Mouse (Mus musculus) forebrain, embryonic 13.5 days (tissue): ENCODE measurements at regions not wholly inside any gene's neighbourhood (a gene's known extent, or its start where the extent isn't known, plus 50 kb on each side); places are given as distances from the start of the nearest gene placed in this dataset.

Experiments used
- ATAC-seq: fragments of 200-750 bp; cut with Nextera tagmentation; 2 replicates; pipeline ENCODE4 v1.8.0; 2017
- H3K27ac ChIP-seq: fragments of 300-500 bp; sonication (generic); 2 replicates; pipeline ENCODE4 v1.5.1; 2015; ENCODE audit warnings: inconsistent platforms, mild to moderate bottlenecking, moderate library complexity
- H3K27me3 ChIP-seq: fragments of 300-500 bp; sonication (generic); 2 replicates; pipeline ENCODE4 v1.6.1; 2015; ENCODE audit warnings: mild to moderate bottlenecking, inconsistent platforms
- H3K36me3 ChIP-seq: fragments of 300-500 bp; sonication (generic); 2 replicates; pipeline ENCODE4 v1.6.1; 2015; ENCODE audit warnings: mild to moderate bottlenecking, inconsistent platforms; ENCODE audit not compliant: poor library complexity, severe bottlenecking
- H3K4me1 ChIP-seq: fragments of 300-500 bp; sonication (generic); 2 replicates; pipeline ENCODE4 v1.6.1; 2015; ENCODE audit warnings: inconsistent platforms
- H3K4me2 ChIP-seq: fragments of 300-500 bp; sonication (generic); 2 replicates; pipeline ENCODE4 v1.6.1; 2015; ENCODE audit warnings: inconsistent platforms, mild to moderate bottlenecking, moderate library complexity
- H3K4me3 ChIP-seq: fragments of 300-500 bp; sonication (generic); 2 replicates; pipeline ENCODE4 v1.5.1; 2015; ENCODE audit warnings: mild to moderate bottlenecking, inconsistent platforms
- H3K9ac ChIP-seq: fragments of 300-500 bp; sonication (generic); 2 replicates; pipeline ENCODE4 v1.6.1; 2015; ENCODE audit warnings: mild to moderate bottlenecking, inconsistent platforms
- H3K9me3 ChIP-seq: fragments of 300-500 bp; sonication (generic); replicated peaks from 2 replicates; pipeline ENCODE4 v1.6.1; 2016; ENCODE audit warnings: inconsistent platforms
- WGBS: fragments of 180-500 bp; shearing (Covaris S2); methylation state at CpG from one replicate; pipeline ENCODE4 v1.1.7; 2015; 5-methylcytosine and 5-hydroxymethylcytosine counted together

DNA sequence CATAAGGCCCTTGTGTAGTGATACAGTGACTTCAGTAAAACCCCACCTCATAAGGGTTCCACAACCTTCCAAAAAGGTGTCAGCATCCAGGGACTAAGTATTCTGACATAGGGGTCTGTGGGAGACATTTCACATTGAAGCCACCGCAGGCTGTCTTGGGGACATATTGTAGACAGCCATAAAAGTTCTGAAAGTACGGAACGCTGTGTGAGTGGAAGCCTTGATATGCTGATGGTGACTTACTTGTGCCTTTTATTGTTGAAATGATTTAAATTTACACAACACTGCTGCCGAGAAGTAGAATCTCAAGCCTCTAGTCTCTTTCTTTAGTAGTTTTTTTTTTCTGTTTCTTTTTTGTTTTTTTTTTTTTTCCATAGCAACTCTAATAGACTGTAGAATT lies 82.5 kb upstream of the Tmtc4 start:
- Histone ChIP-seq H3K9me3 (no peaks in the 10 kb centered on the region), H3K27me3 (no peaks in the 10 kb centered on the region), H3K4me1 (peaks cover 22% of the 10 kb centered on the region), H3K36me3 (no peaks in the 10 kb centered on the region), H3K4me3 (no peak overlapping the region), H3K4me2 (peak overlapping the region; percentile 43; the same call in 1 of the 2 replicates), H3K9ac (no peak overlapping the region), H3K27ac (peak overlapping the region; percentile 70; the same call in 1 of the 2 replicates)
- 81% methylated on average over 4 of the region's 4 CpGs for WGBS
- no peak for ATAC-seq

DNA sequence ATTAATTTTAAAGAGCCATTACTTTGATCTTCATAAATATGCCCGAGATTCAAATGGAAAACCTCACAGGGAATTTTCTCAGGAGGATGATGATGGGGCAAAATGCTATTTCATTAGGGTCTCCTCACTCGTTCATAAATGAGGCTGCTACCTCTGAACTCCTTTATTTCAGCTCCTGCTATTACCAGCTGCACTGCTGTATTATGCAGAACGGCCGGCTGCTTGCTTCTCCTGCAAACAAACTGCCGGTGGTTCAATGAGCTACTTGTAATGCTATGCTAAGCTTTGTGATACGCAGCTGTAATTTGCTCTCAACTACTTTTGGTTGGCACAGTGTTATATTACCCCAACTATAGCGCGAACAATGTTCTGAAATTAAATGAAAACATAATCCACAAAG lies 81.7 kb upstream of the Tmtc4 start:
- Histone ChIP-seq H3K4me3 (no peak overlapping the region), H3K4me2 (peak overlapping the region; percentile 43), H3K27ac (peak overlapping the region; percentile 70), H3K4me1 (peaks cover 22% of the 10 kb centered on the region), H3K9me3 (no peaks in the 10 kb centered on the region), H3K36me3 (no peaks in the 10 kb centered on the region), H3K9ac (no peak overlapping the region), H3K27me3 (no peaks in the 10 kb centered on the region)
- peak; percentile 91 for ATAC-seq
- 5% methylated on average over 8 of the region's 8 CpGs for WGBS

DNA sequence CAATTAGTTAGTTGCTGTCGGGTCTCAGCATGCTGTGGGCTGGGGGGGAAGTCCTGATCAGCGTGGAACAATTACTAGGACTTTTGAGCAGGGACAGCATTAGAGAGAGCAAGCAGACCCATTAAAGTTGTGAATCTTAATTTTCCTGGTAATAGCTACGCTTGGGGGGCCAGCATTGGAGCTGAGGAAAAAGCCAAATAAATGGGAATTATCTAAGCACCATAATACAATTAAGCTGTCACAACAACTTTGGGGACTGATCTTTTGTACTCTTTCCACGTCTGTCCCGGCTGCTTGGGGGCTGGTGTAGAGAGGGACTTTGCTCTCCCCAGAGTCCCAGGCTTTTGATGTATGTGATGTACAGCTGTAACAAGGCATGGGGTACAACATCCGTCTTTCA lies 81.3 kb upstream of the Tmtc4 start:
- H3K27me3 ChIP-seq = no peaks in the 10 kb centered on the region
- H3K9ac ChIP-seq = no peak overlapping the region
- H3K9me3 ChIP-seq = no peaks in the 10 kb centered on the region
- peaks cover 22% of the 10 kb centered on the region for H3K4me1 ChIP-seq
- no peaks in the 10 kb centered on the region for H3K36me3 ChIP-seq
- peak overlapping the region; percentile 70 for H3K27ac ChIP-seq
- WGBS = 1% methylated on average over 6 of the region's 6 CpGs
- H3K4me2 ChIP-seq = peak overlapping the region; percentile 43
- no peak overlapping the region for H3K4me3 ChIP-seq
- peak; percentile 98 for ATAC-seq

DNA sequence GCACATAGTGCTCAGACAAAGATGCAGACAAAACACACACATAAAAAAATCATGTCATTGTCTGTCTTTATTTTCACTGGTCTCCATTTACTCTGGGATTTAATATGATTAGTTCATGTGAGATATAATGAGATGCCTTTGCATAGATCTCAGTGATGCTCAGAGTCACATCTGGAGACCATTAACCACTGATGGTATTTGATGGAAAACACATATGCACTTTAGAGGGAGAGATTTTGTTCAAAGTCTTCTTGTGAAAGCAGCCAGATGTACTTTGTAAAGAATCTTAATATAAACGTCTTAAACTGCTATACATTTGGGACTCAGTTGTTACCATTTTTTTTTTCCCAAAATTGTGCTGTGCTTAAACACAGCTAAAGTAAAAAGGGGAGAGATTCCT lies 79.1 kb upstream of the Tmtc4 start:
- ATAC-seq = no peak
- H3K4me1 ChIP-seq = peaks cover 22% of the 10 kb centered on the region
- no peak overlapping the region for H3K4me2 ChIP-seq
- H3K9ac ChIP-seq = no peak overlapping the region
- H3K27ac ChIP-seq = no peak overlapping the region
- no peaks in the 10 kb centered on the region for H3K9me3 ChIP-seq
- no peaks in the 10 kb centered on the region for H3K36me3 ChIP-seq
- 64% methylated on average over 1 of the region's 1 CpGs for WGBS
- H3K4me3 ChIP-seq = no peak overlapping the region
- H3K27me3 ChIP-seq = 0 out of 2 replicates have a peak, but pooled peaks cover 5% of the 10 kb centered on the region

DNA sequence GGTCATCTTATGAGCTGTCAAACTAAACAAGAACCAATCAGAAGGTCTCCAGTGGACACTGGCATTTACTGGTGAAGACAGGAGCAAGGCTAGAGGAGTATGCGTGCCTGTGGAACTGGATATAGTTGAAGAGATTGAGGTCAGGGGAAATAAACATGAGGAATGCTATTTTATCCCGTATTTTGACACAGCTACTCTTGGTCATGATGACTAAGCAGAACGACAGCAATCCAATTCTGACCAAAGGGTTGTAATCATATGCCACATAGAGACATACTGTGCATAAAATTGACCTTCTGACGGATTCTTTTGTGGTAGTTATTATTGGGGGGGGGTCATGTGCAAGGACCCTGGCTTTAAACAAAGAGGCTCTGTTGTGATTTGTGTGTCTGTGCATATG lies 73.1 kb upstream of the Tmtc4 start:
- Histone ChIP-seq H3K36me3 (no peaks in the 10 kb centered on the region), H3K4me3 (no peak overlapping the region), H3K4me1 (no peaks in the 10 kb centered on the region), H3K9me3 (no peaks in the 10 kb centered on the region), H3K27ac (no peak overlapping the region), H3K9ac (no peak overlapping the region), H3K27me3 (0 out of 2 replicates have a peak, but pooled peaks cover 5% of the 10 kb centered on the region), H3K4me2 (no peak overlapping the region)
- WGBS = 87% methylated on average over 4 of the region's 4 CpGs
- ATAC-seq = no peak

DNA sequence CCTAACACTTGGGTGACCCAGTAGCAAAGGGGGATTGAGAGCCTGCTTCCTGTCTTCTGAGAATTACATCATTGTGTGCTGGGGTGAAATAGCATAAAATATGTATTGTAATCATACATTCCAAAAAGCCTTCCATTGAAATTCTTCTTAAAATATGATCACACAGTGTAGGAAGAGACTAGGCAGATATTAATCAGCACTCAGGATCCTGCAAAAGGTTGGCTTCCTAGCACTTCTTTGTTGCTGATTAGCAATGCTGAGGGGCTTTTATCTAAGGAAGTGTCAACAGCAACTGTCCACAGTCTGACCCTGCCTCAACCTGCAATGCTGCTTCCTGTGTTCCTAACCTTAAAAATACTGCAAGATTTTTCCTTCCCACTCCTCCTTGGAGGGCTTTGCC lies 64.6 kb upstream of the Tmtc4 start:
- no peaks in the 10 kb centered on the region for H3K36me3 ChIP-seq
- ATAC-seq = no peak
- no peaks in the 10 kb centered on the region for H3K4me1 ChIP-seq
- no peaks in the 10 kb centered on the region for H3K27me3 ChIP-seq
- H3K9ac ChIP-seq = no peak overlapping the region
- H3K4me3 ChIP-seq = no peak overlapping the region
- no peak overlapping the region for H3K4me2 ChIP-seq
- H3K9me3 ChIP-seq = no peaks in the 10 kb centered on the region
- no peak overlapping the region for H3K27ac ChIP-seq

DNA sequence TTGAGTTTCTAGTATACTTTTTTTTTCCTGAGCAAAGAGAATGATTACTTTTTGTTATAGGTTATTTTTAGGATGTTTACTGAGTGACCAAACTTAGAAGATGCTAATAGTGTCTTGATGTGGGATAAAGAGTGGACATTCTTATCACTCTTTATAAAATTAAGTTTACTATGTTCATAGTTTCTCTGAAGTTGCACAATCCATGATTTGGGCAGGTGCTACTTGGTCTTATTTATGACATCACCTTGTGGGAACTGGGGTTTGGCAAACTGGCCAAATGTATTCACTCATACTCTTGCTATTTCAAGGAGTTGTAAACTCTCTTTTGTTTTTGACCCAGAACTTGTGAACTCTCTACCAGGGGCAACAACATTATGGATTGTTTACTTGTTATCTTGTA lies 56.2 kb upstream of the Tmtc4 start:
- no peak overlapping the region for H3K27ac ChIP-seq
- no peaks in the 10 kb centered on the region for H3K27me3 ChIP-seq
- no peaks in the 10 kb centered on the region for H3K36me3 ChIP-seq
- no peak overlapping the region for H3K4me3 ChIP-seq
- no peak overlapping the region for H3K9ac ChIP-seq
- no peak for ATAC-seq
- no peaks in the 10 kb centered on the region for H3K4me1 ChIP-seq
- H3K4me2 ChIP-seq = no peak overlapping the region
- no peaks in the 10 kb centered on the region for H3K9me3 ChIP-seq

DNA sequence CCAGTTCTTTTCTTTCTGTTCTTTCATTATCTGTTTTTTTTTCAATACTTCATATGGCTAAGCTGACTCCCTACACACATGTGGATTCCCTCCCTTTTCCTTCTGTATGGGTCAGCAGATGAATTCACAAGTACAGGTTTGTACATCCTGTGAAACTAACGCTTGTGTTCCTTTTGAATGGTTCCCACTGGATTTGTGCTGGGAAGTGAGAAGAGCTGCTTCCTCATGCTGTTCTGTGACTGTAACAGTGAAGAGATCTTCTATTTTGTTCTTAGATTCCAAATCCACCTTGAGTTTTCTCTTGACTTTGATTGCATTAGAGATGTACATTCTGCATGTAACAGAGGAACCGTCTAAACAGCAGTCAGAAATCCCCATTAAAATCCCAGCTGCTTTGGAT lies 53.6 kb upstream of the Tmtc4 start:
- Histone ChIP-seq H3K4me1 (no peaks in the 10 kb centered on the region), H3K4me3 (no peak overlapping the region), H3K4me2 (no peak overlapping the region), H3K27me3 (no peaks in the 10 kb centered on the region), H3K9ac (no peak overlapping the region), H3K27ac (no peak overlapping the region), H3K9me3 (no peaks in the 10 kb centered on the region), H3K36me3 (no peaks in the 10 kb centered on the region)
- no peak for ATAC-seq
- WGBS = 71% methylated on average over 2 of the region's 2 CpGs
